Mouse (Mus musculus) heart, postnatal 36 days (tissue): ENCODE data around the gene Mrpl55. TPM values are rescaled to one million over a fixed set of nuclear protein-coding genes. Genes with fewer than 3 reads are reported as not detected.
"Not testable (repeated sequence)": the region's sequence is repeated elsewhere in the genome, so short reads cannot be mapped to it uniquely, and the experiment has no call there.

Source experiments
- DNase-seq, 2 experiments: peaks; one replicate each; pipeline ENCODE4 v3.0.0; 2021 to 2022
- intact Hi-C: fragments of 180-260 bp; cut with DNase I; formaldehyde crosslinking; loops from one replicate; pipeline ENCODE4 v1.15.1; 2025
- total RNA-seq, 2 experiments: library from RNA; stranded (reverse); gene quantifications; 2 replicates each; pipeline ENCODE4 v1.2.3; 2021

Gene Mrpl55
- total RNA-seq, 2 experiments from 2014 or later, result 110 to 125 TPM

DNA sequence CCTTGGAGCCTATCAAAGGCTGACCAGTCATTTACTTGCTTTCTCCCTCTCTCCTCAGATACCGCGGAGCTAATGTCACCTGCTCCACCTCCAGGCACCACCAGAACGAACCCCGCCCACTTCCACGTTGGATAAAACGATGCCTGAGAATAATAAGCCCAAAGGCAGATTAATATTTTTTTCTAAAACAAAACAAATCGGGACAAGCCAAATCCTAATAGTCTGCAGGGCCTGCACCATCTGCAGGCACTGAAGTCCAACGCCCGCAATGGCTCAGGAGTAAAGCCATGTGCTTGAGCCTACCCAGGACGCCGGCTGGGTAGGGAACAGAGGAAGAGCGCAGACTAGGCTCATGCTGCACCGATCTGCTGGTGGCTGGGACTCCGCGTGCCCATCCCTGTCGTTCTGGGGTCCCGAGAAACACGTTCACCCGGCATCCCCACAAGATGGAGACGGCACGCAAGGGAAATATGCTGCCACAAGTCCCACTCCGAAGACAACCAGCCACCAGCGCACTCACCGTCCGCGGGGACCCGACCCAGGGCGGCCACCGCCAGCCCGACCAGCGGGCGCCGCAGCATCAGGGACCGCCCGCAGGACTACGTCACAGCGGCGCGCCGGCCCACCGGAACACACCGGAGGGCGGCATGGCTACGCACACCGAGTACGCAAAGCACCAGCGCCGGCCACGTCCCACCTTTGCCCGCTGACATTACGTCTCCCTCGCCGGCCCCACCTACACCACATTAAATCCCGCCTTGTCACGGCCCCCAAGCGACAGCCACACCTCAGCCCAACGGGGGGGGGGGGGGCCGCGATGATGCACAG is 10.8 kb upstream of the Mrpl55 start:
- peak; percentile 88 to 92 for DNase-seq
- intact Hi-C loops, result loop anchor here (5.0 kb wide), 1 partner anchor 36 kb away; the partner anchor contains the start of gene Arf1

- DNase-seq, result no peak
- intact Hi-C loops, result loop anchor here (5.0 kb wide), 1 partner anchor 35 kb away; the partner anchor contains the start of gene Arf1
Observed at GRCm38 (mm10) chr11:59192059-59192386, 10.3 kb upstream of the Mrpl55 start, which contains the start of gene Guk1. Guk1 (minus strand) TSS chr11:59192212.

DNA sequence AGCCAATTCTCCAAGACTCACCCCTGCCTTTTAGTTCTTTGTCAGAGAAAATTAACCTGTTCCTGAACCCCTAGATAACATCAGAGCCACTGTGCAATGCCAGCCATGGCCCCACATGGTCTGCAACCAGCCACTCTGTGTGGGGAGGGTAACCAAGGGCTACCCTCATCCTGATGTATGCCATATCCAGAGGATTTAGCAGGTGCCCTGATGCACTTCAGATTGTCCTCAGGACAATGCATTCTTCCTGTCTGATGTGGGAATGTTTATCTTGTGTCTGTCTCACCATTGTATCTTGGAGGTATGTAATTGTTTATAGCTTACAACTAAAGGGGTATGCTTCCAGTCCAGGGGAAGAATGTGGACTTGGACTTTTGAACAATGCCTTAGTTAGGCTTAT is 6.1 kb upstream of the Mrpl55 start:
- no peak for DNase-seq
- intact Hi-C loops, result no loop called here

- intact Hi-C loops, result loop anchor here (10.0 kb wide), 1 partner anchor 247 kb away; the partner anchor contains the start of genes Hist3h2a and Trim17
Observed at GRCm38 (mm10) chr11:59201216-59202002, 877 bp upstream of the Mrpl55 start.

DNA sequence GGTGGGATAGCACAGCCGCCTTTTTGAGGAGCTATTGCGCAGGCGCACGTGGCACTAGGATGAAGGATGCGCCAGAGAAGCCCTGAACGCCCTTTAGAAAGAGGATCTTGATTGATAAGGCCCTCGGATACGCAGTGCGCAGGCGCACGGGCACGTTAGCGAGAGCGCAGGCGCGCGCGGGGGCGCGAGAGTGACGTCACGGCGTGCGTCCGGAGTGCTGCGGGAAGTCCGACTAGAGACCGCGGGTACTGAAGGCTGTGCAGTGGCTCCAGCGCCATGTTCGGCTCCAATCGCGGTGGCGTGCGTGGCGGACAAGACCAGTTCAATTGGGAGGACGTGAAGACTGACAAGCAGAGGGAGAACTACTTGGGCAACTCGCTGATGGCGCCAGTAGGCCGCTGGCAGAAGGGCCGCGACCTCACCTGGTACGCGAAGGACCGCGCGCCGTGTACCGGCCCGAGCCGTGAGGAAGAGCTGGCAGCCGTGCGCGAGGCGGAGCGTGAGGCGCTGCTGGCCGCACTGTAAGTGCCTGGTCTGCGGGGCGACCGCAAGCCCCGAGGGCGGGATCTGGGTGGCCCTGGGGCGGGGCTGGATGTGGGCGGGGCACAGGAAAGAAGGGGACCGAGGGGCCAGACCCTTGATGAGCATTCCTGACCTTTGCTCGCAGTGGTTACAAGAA is 6.0 kb downstream of the Mrpl55 start, which contains the start of gene 2310033P09Rik:
Gene 2310033P09Rik (plus strand): TSS at position 169 of the 679 bp plus-strand sequence.
- intact Hi-C loops, result loop anchor here (2.0 to 10.0 kb wide), 2 partner anchors 19 to 253 kb away; partner anchors contain the start of genes Hist3h2a and Trim17
- DNase-seq, result peak; percentile 93 to 95

More at GRCm38 (mm10) chr11:59201216-59202002, 877 bp upstream of the Mrpl55 start:
- no peak for DNase-seq

DNA sequence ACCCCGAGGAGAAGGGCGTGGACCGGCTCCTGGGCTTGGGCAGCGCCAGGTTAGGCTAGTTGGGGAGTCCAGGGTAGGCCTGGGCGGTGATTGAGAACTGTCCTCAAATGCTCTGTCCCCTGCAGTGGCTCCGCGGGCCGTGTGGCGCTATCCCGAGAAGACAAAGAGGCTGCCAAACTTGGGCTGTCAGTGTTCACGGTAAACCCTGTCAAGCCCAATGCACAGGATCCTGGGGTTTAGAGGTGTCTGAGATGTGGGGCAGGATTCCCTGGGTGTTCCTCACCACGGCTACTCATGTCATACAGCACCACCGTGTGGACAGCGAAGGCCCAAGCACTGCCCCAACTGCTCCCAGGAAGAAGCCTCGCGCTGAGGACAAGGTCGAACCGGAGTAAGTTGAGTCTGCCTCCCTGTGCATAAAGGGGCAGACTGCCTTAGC is 6.7 kb downstream of the Mrpl55 start:
- DNase-seq, result peak; percentile 63 to 65
- intact Hi-C loops, result loop anchor here (2.0 to 10.0 kb wide), 2 partner anchors 18 to 254 kb away; partner anchors contain the start of genes Hist3h2a and Trim17

DNA sequence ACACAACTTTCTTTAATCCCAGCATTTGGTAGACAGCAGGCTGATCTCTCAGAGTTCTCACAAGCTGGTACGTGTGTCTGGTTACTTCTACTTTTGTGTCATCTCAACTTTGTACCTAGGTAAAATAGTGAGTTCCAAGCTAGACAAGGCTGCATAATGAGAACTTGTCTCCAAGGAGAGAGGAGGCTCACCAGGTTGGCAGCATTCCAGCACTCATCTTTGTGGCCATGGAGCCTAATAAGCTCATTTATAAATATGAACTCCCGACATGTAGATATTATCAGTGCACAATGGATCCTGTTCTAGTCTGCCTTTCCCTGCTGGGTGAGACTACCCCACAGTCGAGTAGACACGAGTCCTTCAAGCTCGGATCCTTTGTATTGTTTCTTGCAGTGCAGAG is 7.3 kb downstream of the Mrpl55 start:
- no peak for DNase-seq
- intact Hi-C loops, result loop anchor here (2.0 to 10.0 kb wide), 2 partner anchors 17 to 255 kb away; partner anchors contain the start of genes Hist3h2a and Trim17

- no peak for DNase-seq
- intact Hi-C loops, result no loop called here
Observed at GRCm38 (mm10) chr11:59210020-59210419, 7.7 kb downstream of the Mrpl55 start.

DNA sequence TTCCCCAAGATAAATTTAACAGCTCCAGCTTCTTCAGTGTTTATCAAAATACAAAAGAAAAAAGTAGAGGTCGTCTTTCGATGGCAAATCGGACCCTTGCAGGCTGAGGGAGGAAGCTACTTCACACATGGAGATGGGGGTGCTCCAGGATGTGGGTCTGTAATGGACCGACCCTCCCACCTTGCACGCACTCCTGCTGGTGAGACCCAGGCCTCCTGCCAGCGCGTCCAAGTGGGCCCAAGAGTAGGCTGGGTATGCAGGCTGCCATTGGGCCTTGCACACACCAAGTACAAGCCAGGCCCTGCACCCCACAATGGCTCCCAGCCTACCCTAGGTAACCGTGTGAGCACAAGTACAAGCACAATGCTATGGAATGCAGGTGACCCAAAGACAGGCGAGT is 9.3 kb downstream of the Mrpl55 start:
- DNase-seq, intact Hi-C loops: not testable (repeated sequence)

- not testable (repeated sequence) for DNase-seq
Observed at GRCm38 (mm10) chr11:59212320-59212719, 10.0 kb downstream of the Mrpl55 start.

DNA sequence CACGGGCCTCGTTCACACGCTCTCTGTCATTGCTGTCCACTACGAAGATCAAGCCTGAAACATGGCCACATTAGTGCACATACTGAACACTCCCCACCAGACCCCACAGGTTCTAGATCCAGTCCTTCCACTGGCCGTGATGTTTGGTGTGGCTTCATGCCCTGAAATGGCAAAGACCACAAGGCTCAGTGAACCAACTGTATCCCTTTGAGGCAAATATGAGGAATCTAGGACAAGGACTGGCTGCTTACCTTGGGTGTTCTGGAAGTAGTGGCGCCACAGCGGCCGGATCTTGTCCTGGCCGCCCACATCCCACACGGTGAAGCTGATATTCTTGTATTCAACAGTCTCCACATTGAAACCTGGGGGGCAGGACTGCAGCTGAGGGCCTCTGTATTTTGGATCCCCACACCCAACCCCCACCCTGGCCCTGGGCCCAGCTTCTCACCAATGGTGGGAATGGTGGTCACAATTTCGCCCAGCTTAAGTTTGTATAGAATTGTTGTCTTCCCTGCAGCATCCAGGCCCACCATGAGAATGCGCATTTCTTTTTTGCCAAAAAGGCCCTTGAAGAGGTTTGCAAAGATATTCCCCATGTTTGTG is 10.7 kb downstream of the Mrpl55 start:
- intact Hi-C loops, result no loop called here
- no peak for DNase-seq

More at GRCm38 (mm10) chr11:59212320-59212719, 10.0 kb downstream of the Mrpl55 start:
- intact Hi-C loops, result not testable (repeated sequence)

DNA sequence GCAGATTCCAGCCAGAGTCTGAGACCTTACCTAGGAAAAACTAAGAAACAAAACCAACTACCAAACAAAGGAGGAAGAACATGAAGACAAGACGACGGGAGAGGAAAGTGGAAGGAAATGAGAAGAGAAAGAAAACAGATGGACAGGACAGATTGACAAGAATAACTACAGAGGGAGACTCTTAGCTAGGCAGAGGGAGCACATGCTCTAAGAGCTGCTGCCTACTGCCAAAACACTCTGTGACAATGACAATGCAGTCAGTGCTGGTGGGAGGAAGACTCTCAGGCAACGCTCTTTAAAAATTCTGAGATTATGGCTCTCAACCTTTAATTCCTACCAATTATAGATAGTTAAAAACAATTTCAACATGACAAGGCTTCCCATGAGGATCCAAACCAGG is 14.7 kb downstream of the Mrpl55 start:
- intact Hi-C loops, result no loop called here
- no peak for DNase-seq

DNA sequence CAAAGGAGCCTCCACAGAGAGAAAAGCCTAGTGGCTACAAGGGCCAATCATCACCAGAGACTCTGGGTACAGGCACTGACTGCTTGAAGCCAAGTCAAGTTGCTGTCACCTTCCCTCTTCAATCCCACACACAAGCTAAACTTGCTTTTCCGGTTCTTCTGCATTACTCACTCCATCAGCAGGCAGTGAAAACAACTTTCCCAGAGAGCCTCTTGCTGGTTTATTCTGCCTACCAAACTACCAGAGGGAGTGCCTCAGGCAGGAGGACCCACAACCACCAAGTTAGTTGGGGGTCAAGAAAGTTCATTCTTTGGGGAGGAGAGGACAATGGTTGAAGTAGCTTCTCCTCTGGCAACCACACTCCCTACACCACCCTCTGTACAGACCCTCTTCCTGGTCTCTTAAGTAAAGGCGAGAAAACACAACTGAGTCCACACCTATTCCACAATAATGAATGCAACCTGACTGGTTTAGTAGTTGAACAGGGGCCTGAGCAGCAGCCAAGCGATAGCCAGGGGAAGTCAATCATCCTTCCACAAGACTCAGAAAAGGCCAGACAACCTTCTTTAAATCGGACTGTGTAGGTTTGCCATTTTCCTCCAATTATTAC is 16.2 kb downstream of the Mrpl55 start:
- intact Hi-C loops, result no loop called here
- DNase-seq, result no peak

GRCm38 (mm10) chr11:59219064-59219463 is 16.8 kb downstream of the Mrpl55 start:
- intact Hi-C loops, result no loop called here
- DNase-seq, result no peak

GRCm38 (mm10) chr11:59221604-59222003 is 19.3 kb downstream of the Mrpl55 start:
- intact Hi-C loops, result no loop called here
- DNase-seq, result no peak

- DNase-seq, result no peak
- intact Hi-C loops, result no loop called here
Observed at GRCm38 (mm10) chr11:59222306-59222705, 20.0 kb downstream of the Mrpl55 start.

DNA sequence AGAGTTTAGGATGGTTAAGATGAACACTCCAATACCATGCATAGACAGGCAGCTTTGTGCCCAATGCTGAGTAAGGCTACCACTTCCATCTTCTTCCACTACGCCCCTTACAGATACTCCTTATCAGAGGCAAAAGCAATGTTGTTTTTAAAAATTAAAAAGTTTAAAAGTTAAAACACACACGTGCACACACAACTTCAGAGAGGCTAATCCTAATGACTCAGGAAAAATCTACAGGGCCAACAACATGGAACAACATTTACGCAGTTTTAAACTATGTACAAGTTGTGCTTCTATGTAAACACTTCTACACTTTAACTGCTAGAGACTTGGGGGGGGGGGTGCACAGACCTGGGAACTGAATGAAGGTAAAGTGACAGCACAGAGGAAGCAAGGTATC is 21.7 kb downstream of the Mrpl55 start:
- intact Hi-C loops, result no loop called here
- DNase-seq, result no peak

- no peak for DNase-seq
- intact Hi-C loops, result no loop called here
Observed at GRCm38 (mm10) chr11:59224470-59224869, 22.2 kb downstream of the Mrpl55 start.

DNA sequence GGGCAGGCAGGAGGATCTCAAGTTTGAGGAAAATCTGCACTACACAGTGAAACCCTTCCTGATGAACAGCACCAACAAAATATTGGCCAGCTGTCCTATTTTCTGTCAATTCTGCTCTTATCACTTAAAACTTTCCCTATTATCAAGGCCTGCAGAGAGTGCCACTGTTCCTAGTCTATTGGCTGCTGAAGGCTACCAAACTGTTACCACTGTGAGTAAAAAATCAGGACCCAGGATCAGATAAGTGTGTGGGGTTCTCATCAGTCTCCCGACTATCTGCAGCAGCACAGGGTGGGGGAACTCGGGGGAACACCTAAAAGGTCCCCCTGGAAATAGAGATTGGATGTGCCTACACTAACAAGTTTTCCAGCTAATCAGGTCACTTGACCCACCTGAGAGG is 22.9 kb downstream of the Mrpl55 start:
- intact Hi-C loops, result loop anchor here (5.0 kb wide), 1 partner anchor 33 kb away; the partner anchor contains the start of gene Guk1
- DNase-seq, result no peak
